Mouse (Mus musculus): ENCODE measurements around the gene Esf1. TPM values are rescaled to one million over a fixed set of nuclear protein-coding genes. Genes with fewer than 3 reads are reported as not detected.
"Not testable (repeated sequence)": the region's sequence is repeated elsewhere in the genome, so short reads cannot be mapped to it uniquely, and the experiment has no call there.

Esf1 gene
- polyA plus RNA-seq, 1 experiment from 2014 or later = 10.2 TPM

GRCm38 (mm10) chr2:140170803-140171553, 614 bp upstream of the Esf1 start:
- peak overlapping the region; percentile 53 for H3K4me2 ChIP-seq (ENCODE audit: low read length)
- WGBS = 6% methylated on average over 28 of the region's 28 CpGs
- peaks cover 10% of the 10 kb centered on the region; the same call in 1 of the 2 replicates for H3K4me1 ChIP-seq (ENCODE audit: control insufficient read depth, insufficient read depth, low read length)
- peak overlapping the region; percentile 50; the same call in 1 of the 2 replicates for H3K27ac ChIP-seq (ENCODE audit: low read depth, low read length)
- H3K27me3 ChIP-seq (replicated peaks; ENCODE audit: control insufficient read depth, insufficient read depth, low read length) = no peaks in the 10 kb centered on the region
- DNase-seq (ENCODE audit: low spot score) (peak; percentile 41), ATAC-seq (peak; percentile 82)
- H3K9ac ChIP-seq (ENCODE audit: low read length) = peak overlapping the region; percentile 85
- no peaks in the 10 kb centered on the region for H3K9me3 ChIP-seq (replicated peaks; ENCODE audit: control insufficient read depth, low read length)
- peak overlapping the region; percentile 74 for H3K4me3 ChIP-seq (ENCODE audit: low read depth, low read length)
- H3K36me3 ChIP-seq (ENCODE audit: control insufficient read depth, insufficient read depth, low read length) = peaks cover 11% of the 10 kb centered on the region

GRCm38 (mm10) chr2:140169057-140169456, 1.3 kb downstream of the Esf1 start:
- no peak for ATAC-seq
- Histone ChIP-seq H3K9me3 (replicated peaks; ENCODE audit: control insufficient read depth, low read length) (no peaks in the 10 kb centered on the region), H3K27ac (ENCODE audit: low read depth, low read length) (no peak overlapping the region), H3K27me3 (replicated peaks; ENCODE audit: control insufficient read depth, insufficient read depth, low read length) (no peaks in the 10 kb centered on the region), H3K36me3 (ENCODE audit: control insufficient read depth, insufficient read depth, low read length) (peaks cover 20% of the 10 kb centered on the region), H3K9ac (ENCODE audit: low read length) (no peak overlapping the region), H3K4me3 (ENCODE audit: low read depth, low read length) (no peak overlapping the region), H3K4me2 (ENCODE audit: low read length) (no peak overlapping the region), H3K4me1 (ENCODE audit: control insufficient read depth, insufficient read depth, low read length) (peaks cover 10% of the 10 kb centered on the region; the same call in 1 of the 2 replicates)
- WGBS = 81% methylated on average over 1 of the region's 1 CpGs
- DNase-seq (ENCODE audit: low spot score) = no peak

GRCm38 (mm10) chr2:140163351-140163854, 7.0 kb downstream of the Esf1 start:
- WGBS = 95% methylated on average over 5 of the region's 5 CpGs

GRCm38 (mm10) chr2:140159186-140159730, 11.1 kb downstream of the Esf1 start:
- Histone ChIP-seq H3K27me3 (replicated peaks; ENCODE audit: control insufficient read depth, insufficient read depth, low read length) (no peaks in the 10 kb centered on the region), H3K4me2 (ENCODE audit: low read length) (no peak overlapping the region), H3K4me3 (ENCODE audit: low read depth, low read length) (no peak overlapping the region), H3K9ac (ENCODE audit: low read length) (no peak overlapping the region), H3K4me1 (ENCODE audit: control insufficient read depth, insufficient read depth, low read length) (no peaks in the 10 kb centered on the region), H3K36me3 (ENCODE audit: control insufficient read depth, insufficient read depth, low read length) (peaks cover 45% of the 10 kb centered on the region), H3K27ac (ENCODE audit: low read depth, low read length) (no peak overlapping the region), H3K9me3 (replicated peaks; ENCODE audit: control insufficient read depth, low read length) (no peaks in the 10 kb centered on the region)
- ATAC-seq = no peak
- peak; percentile 77 for DNase-seq (ENCODE audit: low spot score)
- 82% methylated on average over 3 of the region's 3 CpGs for WGBS

More at GRCm38 (mm10) chr2:140163351-140163854, 7.0 kb downstream of the Esf1 start:
- Histone ChIP-seq H3K4me2 (ENCODE audit: low read length) (no peak overlapping the region), H3K4me1 (ENCODE audit: control insufficient read depth, insufficient read depth, low read length) (no peaks in the 10 kb centered on the region), H3K9me3 (replicated peaks; ENCODE audit: control insufficient read depth, low read length) (no peaks in the 10 kb centered on the region), H3K9ac (ENCODE audit: low read length) (no peak overlapping the region), H3K27ac (ENCODE audit: low read depth, low read length) (no peak overlapping the region), H3K36me3 (ENCODE audit: control insufficient read depth, insufficient read depth, low read length) (peaks cover 40% of the 10 kb centered on the region), H3K4me3 (ENCODE audit: low read depth, low read length) (no peak overlapping the region), H3K27me3 (replicated peaks; ENCODE audit: control insufficient read depth, insufficient read depth, low read length) (no peaks in the 10 kb centered on the region)
- ATAC-seq = no peak
- no peak for DNase-seq (ENCODE audit: low spot score)

GRCm38 (mm10) chr2:140151743-140152142, 18.6 kb downstream of the Esf1 start, which contains the start of gene Gm17374:
Gene Gm17374 (plus strand): TSS chr2:140152043.
- H3K4me1 ChIP-seq (ENCODE audit: control insufficient read depth, insufficient read depth, low read length); H3K4me2 ChIP-seq (ENCODE audit: low read length); H3K9ac ChIP-seq (ENCODE audit: low read length); ATAC-seq; H3K27me3 ChIP-seq (replicated peaks; ENCODE audit: control insufficient read depth, insufficient read depth, low read length); H3K27ac ChIP-seq (ENCODE audit: low read depth, low read length); H3K9me3 ChIP-seq (replicated peaks; ENCODE audit: control insufficient read depth, low read length); DNase-seq (ENCODE audit: low spot score); H3K4me3 ChIP-seq (ENCODE audit: low read depth, low read length): not testable (repeated sequence)
- peaks cover 37% of the 10 kb centered on the region for H3K36me3 ChIP-seq (ENCODE audit: control insufficient read depth, insufficient read depth, low read length)
- 92% methylated on average over 4 of the region's 4 CpGs for WGBS

- H3K4me3 ChIP-seq (ENCODE audit: low read depth, low read length) = no peak overlapping the region
- no peaks in the 10 kb centered on the region for H3K27me3 ChIP-seq (replicated peaks; ENCODE audit: control insufficient read depth, insufficient read depth, low read length)
- H3K27ac ChIP-seq (ENCODE audit: low read depth, low read length) = no peak overlapping the region
- no peak for ATAC-seq
- H3K36me3 ChIP-seq (ENCODE audit: control insufficient read depth, insufficient read depth, low read length) = peaks cover 60% of the 10 kb centered on the region
- 84% methylated on average over 2 of the region's 2 CpGs for WGBS
- no peak for DNase-seq (ENCODE audit: low spot score)
- H3K9me3 ChIP-seq (replicated peaks; ENCODE audit: control insufficient read depth, low read length) = no peaks in the 10 kb centered on the region
- H3K4me2 ChIP-seq (ENCODE audit: low read length) = no peak overlapping the region
- H3K9ac ChIP-seq (ENCODE audit: low read length) = no peak overlapping the region
- no peaks in the 10 kb centered on the region for H3K4me1 ChIP-seq (ENCODE audit: control insufficient read depth, insufficient read depth, low read length)
These were observed 44.8 kb downstream of the Esf1 start for GRCm38 (mm10) chr2:140125516-140125915.

GRCm38 (mm10) chr2:140113851-140114250, 56.5 kb downstream of the Esf1 start:
- H3K9ac ChIP-seq (ENCODE audit: low read length) = no peak overlapping the region
- H3K4me1 ChIP-seq (ENCODE audit: control insufficient read depth, insufficient read depth, low read length) = no peaks in the 10 kb centered on the region
- H3K4me2 ChIP-seq (ENCODE audit: low read length) = no peak overlapping the region
- 88% methylated on average over 8 of the region's 8 CpGs for WGBS
- DNase-seq (ENCODE audit: low spot score) (peak; percentile 45), ATAC-seq (peak; percentile 57; the same call in 1 of the 2 replicates)
- no peak overlapping the region for H3K27ac ChIP-seq (ENCODE audit: low read depth, low read length)
- no peak overlapping the region for H3K4me3 ChIP-seq (ENCODE audit: low read depth, low read length)
- H3K9me3 ChIP-seq (replicated peaks; ENCODE audit: control insufficient read depth, low read length) = no peaks in the 10 kb centered on the region
- H3K36me3 ChIP-seq (ENCODE audit: control insufficient read depth, insufficient read depth, low read length) = no peaks in the 10 kb centered on the region
- no peaks in the 10 kb centered on the region for H3K27me3 ChIP-seq (replicated peaks; ENCODE audit: control insufficient read depth, insufficient read depth, low read length)

GRCm38 (mm10) chr2:140108945-140109344, 61.4 kb downstream of the Esf1 start:
- no peaks in the 10 kb centered on the region for H3K27me3 ChIP-seq (replicated peaks; ENCODE audit: control insufficient read depth, insufficient read depth, low read length)
- H3K36me3 ChIP-seq (ENCODE audit: control insufficient read depth, insufficient read depth, low read length) = no peaks in the 10 kb centered on the region
- H3K9me3 ChIP-seq (replicated peaks; ENCODE audit: control insufficient read depth, low read length) = no peaks in the 10 kb centered on the region
- WGBS = 30% methylated on average over 1 of the region's 1 CpGs
- no peak overlapping the region for H3K27ac ChIP-seq (ENCODE audit: low read depth, low read length)
- H3K4me2 ChIP-seq (ENCODE audit: low read length) = no peak overlapping the region
- H3K9ac ChIP-seq (ENCODE audit: low read length) = no peak overlapping the region
- no peaks in the 10 kb centered on the region for H3K4me1 ChIP-seq (ENCODE audit: control insufficient read depth, insufficient read depth, low read length)
- ATAC-seq = no peak
- H3K4me3 ChIP-seq (ENCODE audit: low read depth, low read length) = no peak overlapping the region
- DNase-seq (ENCODE audit: low spot score) = no peak

- WGBS = 91% methylated on average over 4 of the region's 4 CpGs
- no peaks in the 10 kb centered on the region for H3K27me3 ChIP-seq (replicated peaks; ENCODE audit: control insufficient read depth, insufficient read depth, low read length)
- H3K4me1 ChIP-seq (ENCODE audit: control insufficient read depth, insufficient read depth, low read length) = no peaks in the 10 kb centered on the region
- no peak overlapping the region for H3K4me3 ChIP-seq (ENCODE audit: low read depth, low read length)
- no peak overlapping the region for H3K27ac ChIP-seq (ENCODE audit: low read depth, low read length)
- no peak for DNase-seq (ENCODE audit: low spot score)
- no peak for ATAC-seq
- H3K4me2 ChIP-seq (ENCODE audit: low read length) = no peak overlapping the region
- H3K36me3 ChIP-seq (ENCODE audit: control insufficient read depth, insufficient read depth, low read length) = no peaks in the 10 kb centered on the region
- no peak overlapping the region for H3K9ac ChIP-seq (ENCODE audit: low read length)
- H3K9me3 ChIP-seq (replicated peaks; ENCODE audit: control insufficient read depth, low read length) = no peaks in the 10 kb centered on the region
These were observed 62.7 kb downstream of the Esf1 start for GRCm38 (mm10) chr2:140107641-140108040.
